Mouse (Mus musculus): ENCODE data around the gene Hist3h2a. TPM values are rescaled to one million over a fixed set of nuclear protein-coding genes. Genes with fewer than 3 reads are reported as not detected.
A peak's percentile ranks its signal among the peaks of the same experiment; 100 is the strongest.

The Hist3h2a gene
- polyA plus RNA-seq, 1 experiment from 2014 or later = 39.7 TPM

GRCm38 (mm10) chr11:58927053-58927452 is 27.4 kb upstream of the Hist3h2a start:
- H3K9ac ChIP-seq (replicated peaks; ENCODE audit: low read length) = no peak overlapping the region
- peaks cover 13% of the 10 kb centered on the region for H3K36me3 ChIP-seq (ENCODE audit: insufficient read depth, low read length)
- no peaks in the 10 kb centered on the region for H3K27me3 ChIP-seq (ENCODE audit: insufficient read depth, low read length)
- H3K27ac ChIP-seq (ENCODE audit: low read length) = no peak overlapping the region
- H3K4me1 ChIP-seq (ENCODE audit: insufficient read depth, low read length) = peaks cover 4% of the 10 kb centered on the region
- no peak overlapping the region for H3K4me2 ChIP-seq (replicated peaks; ENCODE audit: low read depth, low read length)
- 55% methylated on average over 2 of the region's 2 CpGs for WGBS
- ATAC-seq (ENCODE audit: low FRiP score, low TSS enrichment) = no peak
- no peaks in the 10 kb centered on the region for H3K9me3 ChIP-seq (ENCODE audit: low read length)
- no peak overlapping the region for H3K4me3 ChIP-seq (ENCODE audit: low read length)

- Histone ChIP-seq H3K27me3 (ENCODE audit: insufficient read depth, low read length) (no peaks in the 10 kb centered on the region), H3K9me3 (ENCODE audit: low read length) (no peaks in the 10 kb centered on the region), H3K9ac (replicated peaks; ENCODE audit: low read length) (peak overlapping the region; percentile 48; the same call in 1 of the 2 replicates), H3K36me3 (ENCODE audit: insufficient read depth, low read length) (peaks cover 22% of the 10 kb centered on the region), H3K4me2 (replicated peaks; ENCODE audit: low read depth, low read length) (peak overlapping the region; percentile 46), H3K27ac (ENCODE audit: low read length) (peak overlapping the region; percentile 55), H3K4me3 (ENCODE audit: low read length) (peak overlapping the region; percentile 31), H3K4me1 (ENCODE audit: insufficient read depth, low read length) (peaks cover 4% of the 10 kb centered on the region)
- peak; percentile 70 for ATAC-seq (ENCODE audit: low FRiP score, low TSS enrichment)
- 31% methylated on average over 20 of the region's 20 CpGs for WGBS
Measured at GRCm38 (mm10) chr11:58927790-58928651, 26.5 kb upstream of the Hist3h2a start.

DNA sequence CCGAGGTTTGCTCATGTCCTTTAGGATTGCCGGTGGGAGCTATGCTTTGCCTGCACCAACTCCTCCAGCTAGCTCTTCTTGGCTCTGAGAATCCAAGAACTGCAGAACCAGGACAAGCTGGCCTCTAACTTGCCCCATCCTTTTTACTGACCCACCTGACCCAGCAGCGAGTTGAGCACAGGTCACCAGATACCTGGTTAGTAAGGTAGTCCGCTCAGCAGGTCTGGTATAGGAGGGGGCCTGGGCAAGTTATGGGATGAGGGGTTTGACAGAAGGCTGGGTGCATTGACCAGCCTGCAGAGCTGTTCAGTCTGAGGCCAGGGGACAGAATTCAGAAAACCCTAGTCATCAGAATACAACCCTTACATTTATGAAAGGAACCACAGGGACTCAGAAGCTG is 25.4 kb upstream of the Hist3h2a start:
- WGBS = 62% methylated on average over 4 of the region's 4 CpGs
- Histone ChIP-seq H3K9ac (replicated peaks; ENCODE audit: low read length) (no peak overlapping the region), H3K36me3 (ENCODE audit: insufficient read depth, low read length) (peaks cover 33% of the 10 kb centered on the region), H3K4me3 (ENCODE audit: low read length) (no peak overlapping the region), H3K9me3 (ENCODE audit: low read length) (no peaks in the 10 kb centered on the region), H3K27ac (ENCODE audit: low read length) (0 out of 2 replicates have a peak overlapping the region, but pooled peaks have one; percentile 13), H3K4me2 (replicated peaks; ENCODE audit: low read depth, low read length) (no peak overlapping the region), H3K27me3 (ENCODE audit: insufficient read depth, low read length) (no peaks in the 10 kb centered on the region), H3K4me1 (ENCODE audit: insufficient read depth, low read length) (peaks cover 4% of the 10 kb centered on the region)
- no peak for ATAC-seq (ENCODE audit: low FRiP score, low TSS enrichment)

DNA sequence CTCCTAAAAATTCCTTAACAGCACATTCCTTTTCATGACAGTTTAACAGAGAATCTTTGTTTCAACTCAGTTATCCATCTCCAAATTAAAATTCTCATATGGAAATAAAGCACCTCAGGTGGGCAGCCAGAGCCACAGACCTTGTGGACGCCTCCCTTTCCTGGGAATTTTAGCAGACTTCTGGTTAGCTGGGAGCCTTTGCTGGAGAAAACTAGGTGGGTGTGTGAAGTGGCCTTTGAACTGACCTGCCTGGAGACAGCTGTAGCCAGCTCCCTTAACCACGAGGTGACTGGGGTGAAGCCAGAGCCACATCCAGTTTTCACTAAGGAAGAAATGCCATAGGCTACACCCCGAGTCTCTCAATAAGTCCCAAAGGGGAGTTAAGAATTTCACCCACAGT is 24.8 kb upstream of the Hist3h2a start:
- ATAC-seq (ENCODE audit: low FRiP score, low TSS enrichment) = no peak
- no peak overlapping the region for H3K4me3 ChIP-seq (ENCODE audit: low read length)
- WGBS = 42% methylated on average over 3 of the region's 3 CpGs

GRCm38 (mm10) chr11:58930254-58930653 is 24.2 kb upstream of the Hist3h2a start:
- Histone ChIP-seq H3K9ac (replicated peaks; ENCODE audit: low read length) (no peak overlapping the region), H3K4me2 (replicated peaks; ENCODE audit: low read depth, low read length) (no peak overlapping the region), H3K36me3 (ENCODE audit: insufficient read depth, low read length) (peaks cover 38% of the 10 kb centered on the region), H3K27ac (ENCODE audit: low read length) (no peak overlapping the region), H3K4me1 (ENCODE audit: insufficient read depth, low read length) (peaks cover 4% of the 10 kb centered on the region), H3K27me3 (ENCODE audit: insufficient read depth, low read length) (no peaks in the 10 kb centered on the region), H3K4me3 (ENCODE audit: low read length) (no peak overlapping the region), H3K9me3 (ENCODE audit: low read length) (no peaks in the 10 kb centered on the region)
- no peak for ATAC-seq (ENCODE audit: low FRiP score, low TSS enrichment)
- 93% methylated on average over 3 of the region's 3 CpGs for WGBS

More for the DNA sequence above, 24.8 kb upstream of the Hist3h2a start:
- no peak overlapping the region for H3K27ac ChIP-seq (ENCODE audit: low read length)
- H3K36me3 ChIP-seq (ENCODE audit: insufficient read depth, low read length) = peaks cover 38% of the 10 kb centered on the region
- H3K4me2 ChIP-seq (replicated peaks; ENCODE audit: low read depth, low read length) = no peak overlapping the region
- H3K4me1 ChIP-seq (ENCODE audit: insufficient read depth, low read length) = peaks cover 4% of the 10 kb centered on the region
- H3K9ac ChIP-seq (replicated peaks; ENCODE audit: low read length) = no peak overlapping the region
- H3K27me3 ChIP-seq (ENCODE audit: insufficient read depth, low read length) = no peaks in the 10 kb centered on the region
- H3K9me3 ChIP-seq (ENCODE audit: low read length) = no peaks in the 10 kb centered on the region

GRCm38 (mm10) chr11:58931576-58931975 is 22.9 kb upstream of the Hist3h2a start:
- Histone ChIP-seq H3K27ac (ENCODE audit: low read length) (no peak overlapping the region), H3K36me3 (ENCODE audit: insufficient read depth, low read length) (peaks cover 46% of the 10 kb centered on the region), H3K4me1 (ENCODE audit: insufficient read depth, low read length) (peaks cover 4% of the 10 kb centered on the region), H3K27me3 (ENCODE audit: insufficient read depth, low read length) (no peaks in the 10 kb centered on the region), H3K9ac (replicated peaks; ENCODE audit: low read length) (no peak overlapping the region), H3K4me2 (replicated peaks; ENCODE audit: low read depth, low read length) (no peak overlapping the region), H3K4me3 (ENCODE audit: low read length) (no peak overlapping the region), H3K9me3 (ENCODE audit: low read length) (no peaks in the 10 kb centered on the region)
- WGBS = 57% methylated on average over 4 of the region's 4 CpGs
- ATAC-seq (ENCODE audit: low FRiP score, low TSS enrichment) = no peak

DNA sequence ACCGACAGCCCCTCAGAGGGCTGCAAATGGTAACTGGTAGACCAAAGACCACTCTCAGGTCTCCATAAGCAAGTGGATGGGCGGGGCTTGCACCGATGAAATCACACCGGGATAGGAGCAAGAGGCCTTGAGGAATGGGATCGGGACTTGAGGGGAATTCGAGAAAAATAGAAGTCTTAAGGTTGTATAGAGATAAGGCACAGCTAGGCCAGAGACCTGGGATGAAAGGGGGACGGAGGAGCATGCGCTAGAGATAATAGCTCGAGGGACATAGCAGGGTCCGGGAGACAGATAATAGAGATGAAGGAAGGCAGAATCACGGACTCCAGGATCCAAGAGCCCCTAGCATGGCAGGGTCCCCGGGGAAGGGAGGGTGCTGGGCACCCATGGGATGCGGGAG is 16.6 kb upstream of the Hist3h2a start:
- H3K9me3 ChIP-seq (ENCODE audit: low read length) = no peaks in the 10 kb centered on the region
- ATAC-seq (ENCODE audit: low FRiP score, low TSS enrichment) = no peak
- peaks cover 17% of the 10 kb centered on the region for H3K4me1 ChIP-seq (ENCODE audit: insufficient read depth, low read length)
- WGBS = under 1% methylated on average over 13 of the region's 13 CpGs
- H3K4me3 ChIP-seq (ENCODE audit: low read length) = peak overlapping the region; percentile 86
- peaks cover 28% of the 10 kb centered on the region for H3K36me3 ChIP-seq (ENCODE audit: insufficient read depth, low read length)
- peak overlapping the region; percentile 91; the same call in 1 of the 2 replicates for H3K27ac ChIP-seq (ENCODE audit: low read length)
- peak overlapping the region; percentile 87 for H3K4me2 ChIP-seq (replicated peaks; ENCODE audit: low read depth, low read length)
- no peaks in the 10 kb centered on the region for H3K27me3 ChIP-seq (ENCODE audit: insufficient read depth, low read length)
- peak overlapping the region; percentile 99 for H3K9ac ChIP-seq (replicated peaks; ENCODE audit: low read length)

DNA sequence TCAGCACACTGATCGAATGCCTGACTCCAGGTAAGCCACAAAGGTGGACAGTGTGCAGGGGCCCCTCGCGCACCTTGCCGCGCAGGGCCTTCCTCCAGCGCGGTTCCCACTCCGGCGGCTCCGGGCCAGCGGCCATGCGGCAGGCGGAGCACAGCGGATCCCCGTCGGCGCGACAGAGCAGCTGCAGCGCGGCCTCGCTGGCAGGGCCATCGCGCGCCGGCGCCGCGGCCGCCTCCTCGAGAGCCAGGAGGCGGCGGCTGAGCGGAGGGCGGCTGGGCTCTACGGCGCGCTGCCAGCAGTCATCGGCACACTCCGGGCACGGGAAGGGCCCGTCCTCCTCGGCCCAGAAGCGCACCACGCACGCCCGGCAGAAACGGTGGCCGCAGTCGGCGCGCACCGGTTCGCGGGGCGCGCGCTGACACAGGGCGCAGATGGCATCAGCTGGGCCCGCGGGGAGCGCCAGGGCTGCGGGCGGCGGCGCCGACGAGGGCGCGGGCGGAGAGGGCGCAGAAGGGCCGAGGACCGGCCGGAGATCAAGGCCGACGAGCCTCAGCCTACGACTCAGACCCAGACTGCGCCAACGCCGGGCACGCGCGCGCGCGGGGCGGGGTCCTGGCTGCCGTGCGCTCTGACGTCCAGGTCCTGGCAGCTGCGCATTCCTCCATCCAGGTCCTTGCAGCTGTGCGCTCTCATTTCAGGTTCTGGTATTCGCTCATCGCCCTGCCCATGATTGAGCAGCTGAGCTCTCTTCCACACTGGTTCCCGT is 16.0 kb upstream of the Hist3h2a start, which contains the start of gene Rnf187:
Gene Rnf187, minus strand, starts transcription at position 595 of the 766 bp plus-strand sequence.
- Histone ChIP-seq H3K27ac (ENCODE audit: low read length) (peak within 1 kb of the TSS; percentile 91), H3K4me3 (ENCODE audit: low read length) (peak within 1 kb of the TSS; percentile 86), H3K9ac (replicated peaks; ENCODE audit: low read length) (peak within 1 kb of the TSS; percentile 99), H3K36me3 (ENCODE audit: insufficient read depth, low read length) (peaks cover 22% of the 10 kb centered on the region), H3K4me1 (ENCODE audit: insufficient read depth, low read length) (peaks cover 17% of the 10 kb centered on the region), H3K27me3 (ENCODE audit: insufficient read depth, low read length) (no peaks in the 10 kb centered on the region), H3K4me2 (replicated peaks; ENCODE audit: low read depth, low read length) (peak within 1 kb of the TSS; percentile 87), H3K9me3 (ENCODE audit: low read length) (no peaks in the 10 kb centered on the region)
- WGBS = under 1% methylated on average over 88 of the region's 95 CpGs
- peak; percentile 98 for ATAC-seq (ENCODE audit: low FRiP score, low TSS enrichment)

DNA sequence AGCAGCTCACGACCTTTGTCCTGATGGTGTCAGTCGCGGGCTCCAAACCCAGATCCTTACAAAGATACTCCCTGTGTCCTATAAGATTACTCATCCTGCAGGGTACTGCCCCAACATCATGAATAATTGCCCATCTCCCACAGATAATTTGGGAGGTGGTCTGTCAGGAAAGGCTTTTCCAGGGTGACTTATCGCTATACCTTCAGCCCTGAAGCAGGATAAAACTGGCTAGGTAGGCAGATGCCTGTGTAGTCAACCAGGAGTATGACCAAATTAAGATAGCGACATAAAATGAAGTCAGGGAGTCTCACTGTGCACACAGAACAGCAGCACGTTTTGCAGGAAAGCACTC is 15.4 kb upstream of the Hist3h2a start:
- Histone ChIP-seq H3K4me1 (ENCODE audit: insufficient read depth, low read length) (peaks cover 18% of the 10 kb centered on the region), H3K4me2 (replicated peaks; ENCODE audit: low read depth, low read length) (peak overlapping the region; percentile 87), H3K4me3 (ENCODE audit: low read length) (peak overlapping the region; percentile 86), H3K9me3 (ENCODE audit: low read length) (no peaks in the 10 kb centered on the region), H3K27me3 (ENCODE audit: insufficient read depth, low read length) (no peaks in the 10 kb centered on the region), H3K27ac (ENCODE audit: low read length) (peak overlapping the region; percentile 91), H3K9ac (replicated peaks; ENCODE audit: low read length) (peak overlapping the region; percentile 99), H3K36me3 (ENCODE audit: insufficient read depth, low read length) (peaks cover 17% of the 10 kb centered on the region; the same call in 1 of the 2 replicates)
- no peak for ATAC-seq (ENCODE audit: low FRiP score, low TSS enrichment)
- WGBS = 14% methylated on average over 6 of the region's 6 CpGs
